Mouse (Mus musculus): ENCODE measurements at regions not wholly inside any gene's neighbourhood (a gene's known extent, or its start where the extent isn't known, plus 50 kb on each side); places are given as distances from the start of the nearest gene placed in this dataset.

DNA sequence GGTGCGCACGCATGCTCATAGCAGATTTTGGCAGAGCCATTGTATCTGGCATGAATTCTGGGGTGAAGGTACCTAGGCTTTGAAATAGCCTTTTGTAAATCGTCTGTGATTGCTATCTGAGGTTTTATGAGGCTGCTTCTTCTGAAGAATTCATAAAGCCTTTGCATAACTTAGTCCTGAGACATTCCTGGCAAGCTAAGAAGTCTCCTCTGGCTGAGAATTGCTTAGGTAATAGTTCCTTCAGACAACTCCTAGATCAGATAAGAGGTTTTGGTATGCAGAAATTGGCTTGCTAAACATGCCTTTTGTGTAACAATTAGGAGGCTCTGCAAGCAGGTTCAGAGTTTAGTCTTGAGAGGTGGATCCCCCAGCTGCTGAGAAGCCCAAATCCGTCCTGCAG lies 82.7 kb downstream of the Pmp22 start:
- 82% methylated on average over 4 of the region's 4 CpGs for WGBS
- H3K4me3 ChIP-seq = no peak overlapping the region
- no peak overlapping the region for H3K27ac ChIP-seq (replicated peaks)
- no peaks in the 10 kb centered on the region for H3K9me3 ChIP-seq (replicated peaks)
- H3K27me3 ChIP-seq (ENCODE audit: low read depth, poor library complexity, severe bottlenecking) = no peaks in the 10 kb centered on the region
- no peak for DNase-seq (ENCODE audit: low spot score)
- no peaks in the 10 kb centered on the region for H3K36me3 ChIP-seq
- H3K4me1 ChIP-seq = peaks cover 12% of the 10 kb centered on the region

DNA sequence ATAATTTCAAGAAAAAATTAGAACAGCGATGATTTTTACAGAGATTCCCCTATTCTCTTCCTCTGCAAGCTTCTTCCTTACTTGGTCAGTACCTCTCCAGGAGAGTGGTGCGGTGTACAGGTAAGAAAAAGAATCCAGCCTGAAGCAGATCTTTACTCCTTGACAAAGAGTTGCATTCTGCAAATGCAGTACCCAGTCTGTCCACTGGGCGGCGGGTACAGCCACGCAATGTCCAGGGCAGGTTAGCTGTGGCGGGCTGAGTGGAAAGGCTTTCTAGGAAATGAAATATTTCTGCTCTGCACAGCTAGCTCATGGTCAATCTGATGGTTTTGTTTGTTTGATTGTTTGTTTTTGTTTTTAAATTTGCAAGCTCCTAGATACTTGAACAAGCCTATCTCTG lies 84.3 kb downstream of the Pmp22 start:
- Histone ChIP-seq H3K27me3 (ENCODE audit: low read depth, poor library complexity, severe bottlenecking) (no peaks in the 10 kb centered on the region), H3K4me3 (no peak overlapping the region), H3K27ac (replicated peaks) (no peak overlapping the region), H3K4me1 (peaks cover 12% of the 10 kb centered on the region), H3K36me3 (no peaks in the 10 kb centered on the region), H3K9me3 (replicated peaks) (no peaks in the 10 kb centered on the region)
- DNase-seq (ENCODE audit: low spot score) = peak; percentile 84
- WGBS = 16% methylated on average over 6 of the region's 6 CpGs

DNA sequence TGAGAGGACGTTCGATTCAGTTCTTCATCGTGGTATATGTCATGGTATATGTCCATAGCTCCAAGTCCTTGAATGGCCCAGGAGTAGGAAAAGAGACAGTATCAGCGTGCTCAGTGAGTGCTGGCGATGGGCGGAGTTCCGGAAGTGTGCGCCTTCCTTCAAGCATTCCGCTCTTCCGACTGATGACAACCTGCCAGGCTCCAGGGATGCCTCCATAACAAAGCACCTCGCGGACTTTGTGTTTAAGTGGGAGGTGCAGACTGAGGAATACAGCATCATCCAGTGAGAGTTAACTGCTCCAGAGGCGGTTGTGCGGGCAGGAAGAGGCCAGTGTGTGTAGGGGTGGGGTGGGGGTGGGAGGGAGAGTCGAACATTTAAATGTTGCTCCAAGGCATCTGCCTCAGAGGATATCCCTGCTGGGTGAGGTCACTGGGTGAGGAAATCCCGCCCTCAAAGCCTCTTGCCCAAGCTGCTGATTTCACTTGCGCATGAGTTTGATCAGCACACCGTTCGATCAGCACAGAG lies 85.2 kb downstream of the Pmp22 start:
- Histone ChIP-seq H3K36me3 (no peaks in the 10 kb centered on the region), H3K4me3 (no peak overlapping the region), H3K27ac (replicated peaks) (no peak overlapping the region), H3K4me1 (peaks cover 12% of the 10 kb centered on the region), H3K9me3 (replicated peaks) (no peaks in the 10 kb centered on the region), H3K27me3 (ENCODE audit: low read depth, poor library complexity, severe bottlenecking) (no peaks in the 10 kb centered on the region)
- WGBS = 58% methylated on average over 19 of the region's 19 CpGs
- DNase-seq (ENCODE audit: low spot score) = peak; percentile 23

DNA sequence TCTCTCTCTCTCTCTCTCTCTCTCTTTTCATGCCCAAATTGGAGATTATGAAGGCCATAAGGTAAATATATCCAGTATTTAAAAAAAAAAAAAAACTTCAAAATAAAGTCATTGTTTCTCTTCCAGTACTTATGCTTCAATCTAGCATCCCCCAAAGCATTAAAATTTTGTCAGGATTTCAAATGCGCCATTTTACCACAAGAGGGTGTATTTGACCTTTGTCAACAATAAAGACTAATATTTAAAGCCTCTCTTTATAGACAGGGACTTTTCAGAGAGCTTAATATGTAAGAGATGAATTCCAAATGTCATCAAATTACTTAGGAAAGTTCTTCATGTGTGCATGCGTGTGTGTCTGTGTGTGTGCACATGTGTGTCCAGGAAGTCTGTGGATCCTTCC lies 87.2 kb downstream of the Pmp22 start:
- no peaks in the 10 kb centered on the region for H3K36me3 ChIP-seq
- H3K9me3 ChIP-seq (replicated peaks) = no peaks in the 10 kb centered on the region
- H3K27me3 ChIP-seq (ENCODE audit: low read depth, poor library complexity, severe bottlenecking) = no peaks in the 10 kb centered on the region
- 89% methylated on average over 2 of the region's 2 CpGs for WGBS
- no peak for DNase-seq (ENCODE audit: low spot score)
- H3K4me1 ChIP-seq = peaks cover 12% of the 10 kb centered on the region
- no peak overlapping the region for H3K27ac ChIP-seq (replicated peaks)
- no peak overlapping the region for H3K4me3 ChIP-seq

GRCm38 (mm10) chr11:63217049-63217448 lies 88.3 kb downstream of the Pmp22 start:
- peak; percentile 11 for DNase-seq (ENCODE audit: low spot score)
- Histone ChIP-seq H3K27me3 (ENCODE audit: low read depth, poor library complexity, severe bottlenecking) (no peaks in the 10 kb centered on the region), H3K27ac (replicated peaks) (no peak overlapping the region), H3K4me1 (peaks cover 12% of the 10 kb centered on the region), H3K9me3 (replicated peaks) (no peaks in the 10 kb centered on the region), H3K36me3 (no peaks in the 10 kb centered on the region), H3K4me3 (no peak overlapping the region)
- whole genome bisulfite sequencing = 58% methylated on average over 3 of the region's 3 CpGs

DNA sequence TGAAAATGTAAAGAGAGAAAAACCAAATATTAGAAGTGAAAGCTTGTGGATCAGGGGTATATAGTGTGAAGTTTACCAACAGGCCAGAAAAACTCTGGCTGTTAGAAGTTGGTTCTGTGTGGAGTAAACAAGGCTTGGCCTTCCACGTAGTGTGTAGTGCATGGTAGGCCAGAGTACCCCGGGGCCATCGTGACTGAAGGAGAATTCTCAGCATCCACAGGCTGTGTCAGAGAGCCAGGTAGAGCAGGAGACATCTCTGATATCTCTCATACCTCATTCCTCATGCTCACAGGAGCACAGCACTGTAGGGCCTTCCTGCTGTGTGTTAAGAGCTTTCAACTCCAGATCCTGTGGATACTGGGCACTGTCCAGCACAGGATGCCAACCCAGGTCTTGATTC lies 97.7 kb downstream of the Pmp22 start:
- H3K4me3 ChIP-seq = no peak overlapping the region
- WGBS = 93% methylated on average over 3 of the region's 3 CpGs
- no peaks in the 10 kb centered on the region for H3K36me3 ChIP-seq
- 0 out of 2 replicates have a peak, but pooled peaks cover 2% of the 10 kb centered on the region for H3K9me3 ChIP-seq (replicated peaks)
- no peak overlapping the region for H3K27ac ChIP-seq (replicated peaks)
- H3K4me1 ChIP-seq = no peaks in the 10 kb centered on the region
- H3K27me3 ChIP-seq (ENCODE audit: low read depth, poor library complexity, severe bottlenecking) = no peaks in the 10 kb centered on the region
- DNase-seq (ENCODE audit: low spot score) = no peak

DNA sequence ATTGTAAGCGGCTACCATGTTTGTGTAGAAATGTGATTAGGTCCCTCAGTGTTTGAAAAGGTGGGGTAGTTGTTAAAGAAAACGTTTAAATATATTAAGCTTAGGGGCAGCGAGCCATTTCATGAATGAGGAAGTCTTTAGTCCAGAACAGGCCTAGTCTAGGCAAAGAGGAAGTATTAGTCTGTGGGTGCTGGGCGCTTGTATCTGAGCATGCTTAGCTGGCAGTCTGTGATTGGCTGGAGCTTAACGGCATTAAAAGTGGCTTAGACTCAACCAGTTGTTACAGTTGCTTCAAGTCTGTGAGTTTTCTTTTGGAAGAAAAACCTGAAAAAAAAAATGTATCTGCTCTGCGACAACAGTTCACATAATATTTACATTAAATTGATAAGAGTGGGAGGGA lies 102.0 kb downstream of the Pmp22 start:
- no peaks in the 10 kb centered on the region for H3K9me3 ChIP-seq (replicated peaks)
- no peak for DNase-seq (ENCODE audit: low spot score)
- H3K36me3 ChIP-seq = no peaks in the 10 kb centered on the region
- no peak overlapping the region for H3K4me3 ChIP-seq
- no peaks in the 10 kb centered on the region for H3K27me3 ChIP-seq (ENCODE audit: low read depth, poor library complexity, severe bottlenecking)
- H3K27ac ChIP-seq (replicated peaks) = no peak overlapping the region
- 85% methylated on average over 6 of the region's 6 CpGs for WGBS
- H3K4me1 ChIP-seq = no peaks in the 10 kb centered on the region; the same call in 1 of the 2 replicates

DNA sequence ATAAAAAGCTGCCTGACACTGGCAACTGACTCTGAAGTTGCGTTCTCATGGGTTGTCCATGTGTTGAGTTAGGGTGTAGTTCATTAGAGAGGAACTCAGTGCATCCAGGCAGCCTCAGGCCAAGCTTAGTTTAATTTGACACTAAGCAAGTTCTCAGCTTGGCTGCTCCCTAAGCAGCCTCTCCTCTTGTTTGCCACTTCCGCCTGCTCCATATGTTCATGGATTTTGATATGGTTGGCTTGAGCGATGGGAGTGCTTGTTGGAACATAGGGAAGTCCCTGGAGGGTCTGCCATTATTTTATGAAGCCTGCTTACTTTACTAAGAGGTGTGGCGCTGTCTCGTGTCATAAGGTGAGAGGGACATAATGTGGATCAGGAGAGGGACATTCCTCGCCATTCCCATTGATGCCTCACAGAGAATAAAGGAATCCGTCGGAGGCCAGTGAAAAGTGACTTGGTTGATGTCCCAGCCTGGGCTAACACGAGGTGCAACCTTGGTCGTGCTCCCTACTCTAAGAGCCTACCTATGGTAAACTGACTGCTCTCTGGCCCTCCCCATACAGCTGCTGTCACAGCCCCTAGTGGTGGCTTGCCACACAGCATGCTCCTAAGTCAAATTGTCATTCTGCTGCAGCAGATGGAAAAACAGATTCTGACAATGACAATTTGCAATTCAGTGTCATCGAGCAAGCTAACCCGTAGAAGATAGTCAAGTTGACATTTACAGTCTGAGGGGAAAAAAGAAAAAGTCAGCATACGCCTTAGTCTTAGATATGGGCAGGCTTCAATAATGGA lies 104.6 kb downstream of the Pmp22 start:
- DNase-seq (ENCODE audit: low spot score) = no peak
- Histone ChIP-seq H3K36me3 (no peaks in the 10 kb centered on the region), H3K27me3 (ENCODE audit: low read depth, poor library complexity, severe bottlenecking) (no peaks in the 10 kb centered on the region), H3K4me3 (no peak overlapping the region), H3K9me3 (replicated peaks) (no peaks in the 10 kb centered on the region), H3K4me1 (no peaks in the 10 kb centered on the region; the same call in 1 of the 2 replicates), H3K27ac (replicated peaks) (no peak overlapping the region)
- 80% methylated on average over 13 of the region's 13 CpGs for WGBS

GRCm38 (mm10) chr11:63234481-63234880 lies 105.7 kb downstream of the Pmp22 start:
- H3K27me3 ChIP-seq (ENCODE audit: low read depth, poor library complexity, severe bottlenecking) = no peaks in the 10 kb centered on the region
- no peak for DNase-seq (ENCODE audit: low spot score)
- no peak overlapping the region for H3K27ac ChIP-seq (replicated peaks)
- H3K9me3 ChIP-seq (replicated peaks) = no peaks in the 10 kb centered on the region
- H3K36me3 ChIP-seq = no peaks in the 10 kb centered on the region
- 91% methylated on average over 6 of the region's 6 CpGs for WGBS
- H3K4me3 ChIP-seq = no peak overlapping the region
- H3K4me1 ChIP-seq = no peaks in the 10 kb centered on the region; the same call in 1 of the 2 replicates

DNA sequence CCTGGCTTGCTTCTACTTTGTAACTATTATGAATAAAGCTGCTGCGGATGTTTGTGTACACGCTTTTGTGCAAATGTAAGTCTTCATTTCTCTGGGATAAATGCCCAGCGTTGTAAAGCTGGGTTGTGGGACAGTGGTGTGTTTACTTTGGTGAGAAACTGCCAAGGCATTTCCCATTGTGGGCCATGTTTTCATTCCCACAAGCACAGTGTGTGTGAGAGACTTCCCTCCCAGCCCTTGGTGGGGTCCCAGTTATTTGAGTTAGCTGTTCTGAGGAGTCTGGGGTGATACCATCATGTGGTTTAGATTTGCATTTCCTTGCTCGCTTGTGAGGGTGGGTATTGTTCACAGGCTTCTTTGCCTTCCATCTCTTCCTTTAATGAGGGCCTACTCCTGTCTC lies 109.9 kb downstream of the Pmp22 start:
- DNase-seq (ENCODE audit: low spot score) = no peak
- Histone ChIP-seq H3K4me3 (no peak overlapping the region), H3K9me3 (replicated peaks) (no peaks in the 10 kb centered on the region), H3K4me1 (no peaks in the 10 kb centered on the region), H3K27me3 (ENCODE audit: low read depth, poor library complexity, severe bottlenecking) (no peaks in the 10 kb centered on the region), H3K27ac (replicated peaks) (no peak overlapping the region), H3K36me3 (no peaks in the 10 kb centered on the region)
- 84% methylated on average over 4 of the region's 4 CpGs for WGBS

GRCm38 (mm10) chr11:63243906-63244416 lies 115.2 kb downstream of the Pmp22 start:
- no peak for DNase-seq (ENCODE audit: low spot score)
- Histone ChIP-seq H3K27ac (replicated peaks) (0 out of 2 replicates have a peak overlapping the region, but pooled peaks have one; percentile 0), H3K4me3 (no peak overlapping the region), H3K27me3 (ENCODE audit: low read depth, poor library complexity, severe bottlenecking) (0 out of 2 replicates have a peak, but pooled peaks cover 1% of the 10 kb centered on the region), H3K9me3 (replicated peaks) (no peaks in the 10 kb centered on the region), H3K36me3 (no peaks in the 10 kb centered on the region), H3K4me1 (peaks cover 32% of the 10 kb centered on the region)
- 73% methylated on average over 9 of the region's 9 CpGs for WGBS

DNA sequence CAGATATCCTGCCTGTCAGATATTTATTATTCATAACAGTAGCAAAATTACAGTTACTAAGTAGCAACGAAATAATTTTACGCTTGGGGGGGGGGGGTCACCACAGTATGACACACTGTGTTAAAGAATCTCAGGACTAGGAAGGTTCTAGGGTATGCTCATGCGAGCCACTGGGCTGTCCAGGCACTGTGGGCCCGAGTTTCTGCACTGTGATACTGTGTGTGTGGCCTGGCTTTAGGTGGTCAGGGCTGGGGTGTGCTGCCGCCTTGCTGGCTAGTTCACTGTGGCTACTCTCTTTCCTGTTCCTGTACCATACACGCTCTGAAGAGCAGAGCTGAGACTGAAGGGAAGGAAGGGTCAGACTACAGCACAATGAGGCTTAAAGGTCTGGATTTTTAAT lies 116.3 kb downstream of the Pmp22 start:
- Histone ChIP-seq H3K4me1 (peaks cover 37% of the 10 kb centered on the region), H3K4me3 (no peak overlapping the region), H3K36me3 (no peaks in the 10 kb centered on the region), H3K27me3 (ENCODE audit: low read depth, poor library complexity, severe bottlenecking) (0 out of 2 replicates have a peak, but pooled peaks cover 4% of the 10 kb centered on the region), H3K27ac (replicated peaks) (peak overlapping the region; percentile 76), H3K9me3 (replicated peaks) (no peaks in the 10 kb centered on the region)
- no peak for DNase-seq (ENCODE audit: low spot score)
- WGBS = 82% methylated on average over 6 of the region's 6 CpGs

DNA sequence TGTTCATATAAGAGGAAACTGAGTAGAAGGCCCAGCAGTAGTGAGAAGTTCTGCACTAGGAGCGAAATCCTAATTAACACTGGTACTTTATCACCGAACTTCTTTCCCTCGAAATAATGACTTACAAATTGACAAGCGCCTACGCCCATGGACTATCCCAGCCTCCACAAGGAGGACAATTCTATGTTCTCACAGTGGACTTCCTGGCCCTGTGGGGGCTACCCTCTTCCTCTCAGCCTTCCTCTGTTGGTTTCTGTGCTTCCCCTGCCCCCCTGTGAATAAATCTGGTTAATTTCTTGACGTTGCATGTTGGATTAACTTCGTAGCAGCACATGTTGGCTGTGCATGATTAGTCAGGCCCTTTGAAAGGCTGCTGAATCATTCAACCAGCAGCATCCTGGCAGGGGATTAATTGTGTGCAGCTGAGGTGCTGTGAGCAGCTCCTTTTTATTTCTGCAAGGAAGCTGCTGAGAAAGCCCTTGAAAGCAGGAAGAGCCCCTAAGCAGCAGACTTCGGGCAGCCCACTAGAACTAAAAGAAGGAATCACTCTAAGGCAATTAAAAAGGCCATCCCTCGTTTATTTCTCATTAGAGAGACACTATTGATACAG lies 117.4 kb downstream of the Pmp22 start:
- 0 out of 2 replicates have a peak, but pooled peaks cover 4% of the 10 kb centered on the region for H3K27me3 ChIP-seq (ENCODE audit: low read depth, poor library complexity, severe bottlenecking)
- H3K9me3 ChIP-seq (replicated peaks) = no peaks in the 10 kb centered on the region
- no peaks in the 10 kb centered on the region for H3K36me3 ChIP-seq
- H3K4me1 ChIP-seq = peaks cover 43% of the 10 kb centered on the region
- peak overlapping the region; percentile 76 for H3K27ac ChIP-seq (replicated peaks)
- peak; percentile 62 for DNase-seq (ENCODE audit: low spot score)
- no peak overlapping the region for H3K4me3 ChIP-seq
- WGBS = 39% methylated on average over 9 of the region's 9 CpGs
